Mouse (Mus musculus) layer of hippocampus, postnatal 14 days (tissue): ENCODE data around the gene Olfr389. TPM values are rescaled to one million over a fixed set of nuclear protein-coding genes. Genes with fewer than 3 reads are reported as not detected.

ENCODE experiments used
- DNase-seq, 2 experiments: peaks; one replicate each; pipeline ENCODE4 v3.0.0; 2021 to 2022; ENCODE audit warnings: low spot score in 2 of 2, mixed read lengths in 1 of 2
- long read RNA-seq, 2 experiments: library from polyadenylated mRNA; stranded (forward); transcript quantifications; one replicate each; pipeline ENCODE4 v2.0.0; 2021
- total RNA-seq, 2 experiments: library from RNA; stranded (reverse); gene quantifications; 2 replicates each; pipeline ENCODE4 v1.2.3; 2021

The Olfr389 gene
- not detected for total RNA-seq
- long read RNA-seq, experiment 1: 0 reads
- long read RNA-seq, experiment 2: 0 reads

- DNase-seq: no peak
Observed at GRCm38 (mm10) chr11:73780613-73781012, at the start of gene Olfr389. TSS of gene Olfr389 (minus strand) at chr11:73780713.

GRCm38 (mm10) chr11:73816949-73817348 lies 36.4 kb upstream of the Olfr389 start, which contains the start of gene Olfr392:
TSS of gene Olfr392 (minus strand) at chr11:73817049.
- no peak for DNase-seq

GRCm38 (mm10) chr11:73802952-73803351 lies 22.4 kb upstream of the Olfr389 start, which contains the start of gene Olfr391-ps:
TSS of gene Olfr391-ps (minus strand) at chr11:73803052.
- DNase-seq: no peak

DNA sequence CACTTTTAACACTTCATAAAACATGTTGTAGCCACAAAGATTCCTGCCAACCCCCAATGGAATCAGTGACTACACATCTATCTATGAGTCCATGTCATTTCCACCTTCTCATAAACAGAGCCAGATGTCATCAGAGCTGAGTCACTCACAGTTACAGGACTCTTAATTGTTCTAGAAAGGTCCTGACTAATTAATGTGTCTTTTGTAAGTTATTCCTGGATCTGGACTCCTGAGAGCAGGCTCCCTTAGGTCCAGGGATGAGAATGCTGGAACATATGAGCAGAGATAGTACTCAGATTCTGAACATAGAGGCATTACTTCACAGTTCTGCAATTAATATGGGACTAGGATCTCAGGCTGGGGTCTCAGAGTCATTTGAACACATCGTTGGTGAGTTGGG lies 2.2 kb upstream of the Olfr389 start, which contains the start of gene Olfr390:
Gene Olfr390 (plus strand): TSS at position 301 of the 400 bp plus-strand sequence.
- DNase-seq: no peak

DNA sequence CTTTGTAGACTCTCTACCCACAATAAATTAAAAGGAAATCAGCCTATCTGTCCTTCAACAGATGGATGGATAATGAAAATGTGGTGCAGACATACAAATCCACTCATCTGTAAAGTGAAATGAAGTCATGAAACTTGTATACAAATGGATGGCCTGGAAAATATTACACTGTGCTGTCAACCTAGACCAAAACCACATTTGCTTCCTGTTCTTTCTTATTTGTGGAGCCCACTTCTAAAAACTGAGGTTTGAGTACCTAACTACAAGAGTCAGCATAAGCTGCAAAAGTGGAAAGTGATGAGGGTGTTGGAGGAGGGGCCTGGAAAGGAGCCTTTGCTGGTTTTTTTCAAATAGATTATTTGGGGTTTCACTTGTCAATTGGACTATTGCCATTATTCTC lies 21.4 kb downstream of the Olfr389 start:
- no peak for DNase-seq

Other genes with a start within 250 kb of the Olfr389 start
- gene Olfr385, start 187.7 kb downstream of the Olfr389 start, total RNA-seq: not detected
- not detected for gene Olfr384, start 182.1 kb downstream of the Olfr389 start, total RNA-seq
- not detected for gene Zfp735, start 91.9 kb downstream of the Olfr389 start, total RNA-seq
- gene Olfr390, start 2.3 kb upstream of the Olfr389 start, total RNA-seq: not detected
- gene Olfr391-ps, start 22.3 kb upstream of the Olfr389 start, total RNA-seq: not detected
- gene Olfr392, start 36.3 kb upstream of the Olfr389 start, total RNA-seq: not detected
- not detected for gene Olfr393, start 70.7 kb upstream of the Olfr389 start, total RNA-seq
- not detected for gene Olfr394, start 110.1 kb upstream of the Olfr389 start, total RNA-seq
- not detected for gene Olfr395, start 128.6 kb upstream of the Olfr389 start, total RNA-seq
- not detected for gene Olfr23, start 156.0 kb upstream of the Olfr389 start, total RNA-seq
- not detected for gene Olfr397, start 180.1 kb upstream of the Olfr389 start, total RNA-seq
- gene Olfr398, start 209.7 kb upstream of the Olfr389 start, total RNA-seq: not detected